Mouse (Mus musculus) hindlimb bud, embryonic 11.5 days (tissue): ENCODE data around the gene Tmem159.

ENCODE experiments used
- DNase-seq: peaks from one replicate; pipeline ENCODE4 v3.0.0-alpha.2; 2012; ENCODE audit warnings: low read depth, low spot score; ENCODE audit errors: extremely low spot score

Tmem159 gene

DNA sequence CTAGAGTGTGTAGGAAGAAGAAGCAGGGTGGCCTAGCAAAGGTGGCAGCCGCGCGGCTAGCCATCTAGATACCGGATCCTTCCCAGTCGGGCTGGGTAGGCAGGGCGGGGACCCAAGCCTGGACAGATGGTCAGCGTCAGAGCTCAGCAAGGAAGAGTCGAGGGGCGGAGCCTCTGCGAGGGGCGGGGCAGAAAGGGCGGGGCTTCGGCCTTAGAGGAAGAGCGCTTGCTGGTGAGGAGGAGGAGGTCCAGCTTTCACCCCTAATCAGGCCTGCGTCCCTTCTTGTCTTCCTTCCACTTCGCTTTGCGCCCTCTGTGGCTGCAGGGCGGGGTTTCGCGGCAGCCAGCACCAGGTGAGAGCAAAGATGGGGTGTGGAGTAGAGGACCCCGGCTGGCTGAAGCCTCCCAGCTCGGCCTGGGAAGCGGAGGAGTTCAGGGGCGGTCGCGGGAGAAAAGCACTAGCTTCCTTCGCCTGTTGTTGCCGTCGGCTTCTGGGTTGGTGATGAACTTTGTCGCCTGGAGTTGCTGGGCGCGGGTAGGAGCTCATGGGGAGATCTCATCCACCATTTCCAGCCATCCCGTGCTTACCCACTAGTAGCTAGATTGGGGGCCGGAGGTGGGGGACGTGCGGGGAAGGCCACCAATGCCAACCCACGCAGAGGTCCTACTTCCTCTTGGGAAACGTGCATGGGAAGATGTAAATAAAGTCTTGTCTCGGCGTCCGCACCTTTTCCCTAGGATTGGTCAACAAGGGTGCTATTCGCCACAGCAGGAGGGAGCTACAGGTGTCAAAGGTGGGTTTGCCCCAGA is at the start of gene Tmem159:
Tmem159 (plus strand) TSS at position 190 of the 809 bp plus-strand sequence.
- no peak for DNase-seq

DNA sequence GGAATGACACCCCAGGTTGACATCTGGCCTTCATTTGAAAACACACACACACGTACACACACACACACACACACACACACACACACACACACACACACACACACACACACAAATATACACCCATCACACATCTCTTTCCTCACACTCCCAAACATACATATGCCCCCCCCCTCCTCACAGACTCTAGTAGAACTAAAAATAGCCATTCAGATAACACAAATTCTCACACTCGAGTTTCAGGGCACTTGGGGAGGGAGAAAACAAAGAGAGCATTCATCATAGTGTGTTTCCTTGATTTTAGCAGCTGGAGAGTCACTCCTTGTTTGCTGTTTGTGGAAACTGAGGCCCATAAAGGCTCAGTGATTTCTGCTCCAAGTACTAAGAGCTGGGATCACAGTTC is 48.1 kb upstream of the Tmem159 start:
- no peak for DNase-seq

DNA sequence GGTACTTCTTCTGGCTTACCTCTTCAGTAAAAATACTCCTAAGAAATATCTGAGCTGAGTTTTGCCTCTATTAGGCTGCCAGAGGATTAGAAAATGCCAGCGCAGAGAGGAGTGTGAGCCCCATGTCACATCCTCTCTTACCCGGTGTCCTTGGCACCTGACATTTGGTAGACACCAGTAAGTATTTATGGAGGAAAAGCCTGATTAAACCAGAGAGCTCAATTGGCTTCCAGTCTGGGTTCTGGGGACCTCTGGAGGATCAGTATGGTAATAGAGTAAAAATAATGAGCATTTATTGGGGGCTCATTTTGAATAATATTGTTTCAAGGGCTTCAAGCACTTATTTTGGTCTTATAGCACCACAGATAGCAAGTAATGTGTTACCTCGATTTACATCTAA is 46.7 kb upstream of the Tmem159 start:
- no peak for DNase-seq

DNA sequence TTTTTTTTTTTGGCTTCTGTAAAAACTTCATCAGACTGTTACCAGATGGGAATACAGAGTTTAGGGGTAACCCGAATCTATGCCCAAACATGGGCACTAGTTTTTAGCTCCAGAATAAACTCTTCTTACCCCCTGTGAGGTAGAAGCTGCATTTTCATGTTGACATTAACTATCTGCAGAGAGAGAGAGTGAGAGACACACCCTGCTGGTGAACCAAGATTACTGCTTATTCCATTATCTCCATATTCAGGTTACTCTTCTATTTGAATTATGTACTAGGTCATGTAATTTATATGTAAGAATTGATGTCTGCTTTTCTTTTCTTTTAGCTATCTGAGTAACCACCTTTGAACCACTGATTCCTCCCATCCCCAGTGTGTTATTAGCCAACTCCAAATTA is 38.1 kb upstream of the Tmem159 start:
- DNase-seq: no peak

DNA sequence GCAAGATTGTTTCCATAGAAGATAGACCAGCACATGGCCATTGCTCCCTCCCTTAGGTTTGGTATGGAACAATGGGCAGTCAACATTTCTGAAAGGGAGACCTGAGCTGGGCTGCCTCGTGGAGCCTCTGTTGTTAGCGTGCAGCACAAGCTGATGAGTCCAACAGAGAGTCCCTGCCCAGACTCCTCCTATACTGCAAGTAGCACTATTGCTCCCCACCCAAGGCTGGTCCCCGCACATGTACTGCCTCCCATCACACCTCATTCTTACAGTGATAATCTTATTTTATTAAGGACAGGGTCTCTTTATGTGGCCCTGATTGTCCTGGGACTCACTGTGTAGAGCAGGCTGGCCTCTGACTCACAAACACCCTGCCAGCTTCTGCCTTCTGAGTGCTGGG is 34.0 kb upstream of the Tmem159 start:
- no peak for DNase-seq

- DNase-seq: no peak
Measured at GRCm38 (mm10) chr7:120069164-120069563, 33.0 kb upstream of the Tmem159 start.

DNA sequence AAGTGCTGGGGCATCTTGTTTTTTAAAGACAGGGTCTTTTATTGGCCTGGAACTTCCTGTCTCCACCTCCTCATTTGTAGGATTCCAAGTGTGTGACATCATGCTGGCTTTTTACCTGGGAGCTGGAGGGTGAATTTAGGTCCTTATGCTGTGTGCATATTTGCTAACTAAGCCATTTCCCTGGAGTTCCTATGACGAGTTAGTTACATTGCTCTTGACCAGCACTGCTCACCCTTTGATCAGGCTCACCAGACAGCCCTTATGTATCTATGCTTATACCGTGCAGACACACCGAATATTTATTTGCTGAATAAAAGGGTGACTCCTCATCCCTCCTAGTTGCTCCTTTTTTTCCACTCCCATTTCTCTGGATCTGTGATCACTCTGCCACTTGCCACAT is 22.0 kb upstream of the Tmem159 start:
- no peak for DNase-seq

- DNase-seq: no peak
Measured at GRCm38 (mm10) chr7:120093033-120093432, 9.1 kb upstream of the Tmem159 start.

DNA sequence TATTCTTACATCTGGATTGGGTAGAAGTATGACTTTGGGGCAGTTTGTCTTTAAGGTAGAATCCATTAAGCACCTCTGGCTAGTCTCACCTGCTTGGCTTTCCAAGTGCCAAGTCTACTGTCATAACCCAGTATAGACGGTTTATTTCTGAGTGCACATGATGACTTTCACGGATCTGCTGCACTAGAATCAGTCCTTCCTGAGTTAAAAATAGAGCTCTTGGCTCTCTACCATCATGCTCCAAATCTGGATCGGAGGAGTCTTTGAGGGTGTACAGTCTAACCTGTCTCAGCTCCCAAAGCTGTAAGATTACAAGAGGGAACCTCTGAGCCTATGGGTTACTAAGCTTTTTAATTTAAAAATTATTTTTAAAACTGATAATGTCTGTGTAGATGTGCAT is 7.9 kb upstream of the Tmem159 start:
- DNase-seq: no peak

- no peak for DNase-seq
Measured at GRCm38 (mm10) chr7:120095180-120095579, 7.0 kb upstream of the Tmem159 start, which contains the start of gene Dnah3. Gene Dnah3 (minus strand): TSS chr7:120095280.

GRCm38 (mm10) chr7:120097845-120098244 is 4.3 kb upstream of the Tmem159 start:
- DNase-seq: peak; percentile 50

DNA sequence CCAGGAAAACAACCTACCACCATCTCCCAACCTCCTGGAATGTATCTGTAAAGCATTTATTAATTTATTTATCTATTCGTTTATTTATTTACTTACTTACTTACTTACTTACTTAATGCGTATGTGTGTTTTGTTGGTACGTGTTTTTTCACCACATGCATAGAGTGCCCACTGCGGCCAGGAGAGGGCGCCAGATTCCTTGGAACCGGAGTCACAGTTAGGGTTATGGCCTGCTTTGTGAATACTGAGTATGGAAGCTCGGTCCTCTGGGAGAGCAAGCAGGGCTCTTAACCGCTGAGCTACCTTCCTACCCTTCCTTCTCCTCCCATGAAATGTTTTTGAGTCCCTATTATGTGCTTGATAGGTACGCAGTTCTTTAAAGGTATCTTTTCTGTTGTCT is 3.8 kb upstream of the Tmem159 start:
- DNase-seq: no peak

- DNase-seq: no peak
Measured at GRCm38 (mm10) chr7:120103019-120103567, 940 bp downstream of the Tmem159 start.

GRCm38 (mm10) chr7:120104975-120105374 is 2.8 kb downstream of the Tmem159 start:
- DNase-seq: no peak

DNA sequence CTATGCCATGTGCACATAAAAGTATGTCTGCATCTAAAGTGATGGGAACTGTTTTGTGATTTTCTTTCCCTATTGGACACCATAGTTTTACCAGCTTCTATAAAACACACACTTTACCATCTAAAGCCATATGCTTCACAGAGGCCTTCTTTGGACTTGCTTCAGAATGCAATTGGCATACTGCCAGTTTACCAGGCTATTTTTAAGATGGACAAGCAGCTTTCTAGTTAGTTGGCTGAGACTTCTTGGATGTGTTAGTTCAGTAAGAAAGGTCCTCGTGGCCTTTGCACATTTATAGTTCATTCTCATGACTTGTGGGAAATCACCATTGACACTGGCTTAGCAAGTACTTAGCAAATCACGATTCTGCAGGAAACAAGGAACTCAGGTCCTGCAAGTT is 4.2 kb downstream of the Tmem159 start:
- DNase-seq: no peak

DNA sequence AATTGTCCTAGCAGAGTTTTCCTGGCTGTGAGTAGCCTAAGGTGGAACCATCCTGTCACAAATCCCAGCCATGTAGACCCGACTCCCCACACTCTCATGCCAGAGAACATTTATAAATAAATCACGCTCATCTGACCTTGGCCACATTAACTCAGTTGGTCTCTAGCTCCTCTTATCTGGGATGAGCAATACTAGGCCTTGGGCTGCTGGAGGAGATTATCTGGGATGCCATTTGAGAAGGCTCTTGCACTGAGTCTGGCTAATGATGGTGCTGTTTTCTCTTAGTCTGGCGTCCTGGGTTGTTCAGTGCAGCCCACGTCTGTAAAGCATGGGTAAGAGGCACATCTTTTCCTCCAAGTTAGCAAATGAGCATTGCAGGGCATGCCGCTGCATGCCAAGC is 7.5 kb downstream of the Tmem159 start:
- DNase-seq: no peak

GRCm38 (mm10) chr7:120116976-120117375 is 14.8 kb downstream of the Tmem159 start:
- DNase-seq: no peak

DNA sequence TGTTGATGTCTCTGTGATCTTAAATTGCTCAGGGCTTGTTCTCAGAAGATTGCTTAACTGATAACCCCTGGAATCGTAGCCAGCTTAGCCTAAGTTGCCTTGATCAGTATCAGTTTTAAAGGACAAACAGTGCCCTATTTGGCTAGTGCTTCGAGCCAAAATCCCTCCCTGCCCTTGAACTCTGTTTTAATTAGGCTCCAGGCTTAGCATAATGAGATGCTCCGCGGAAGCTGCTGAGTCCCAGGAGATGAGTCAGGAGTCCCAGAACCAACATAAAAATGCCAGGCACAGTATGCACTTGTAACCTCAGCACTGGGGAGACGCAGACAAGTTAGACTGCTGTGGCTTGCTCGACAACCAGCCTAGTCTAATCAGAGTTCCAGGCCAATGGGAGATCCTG is 15.4 kb downstream of the Tmem159 start:
- DNase-seq: no peak

DNA sequence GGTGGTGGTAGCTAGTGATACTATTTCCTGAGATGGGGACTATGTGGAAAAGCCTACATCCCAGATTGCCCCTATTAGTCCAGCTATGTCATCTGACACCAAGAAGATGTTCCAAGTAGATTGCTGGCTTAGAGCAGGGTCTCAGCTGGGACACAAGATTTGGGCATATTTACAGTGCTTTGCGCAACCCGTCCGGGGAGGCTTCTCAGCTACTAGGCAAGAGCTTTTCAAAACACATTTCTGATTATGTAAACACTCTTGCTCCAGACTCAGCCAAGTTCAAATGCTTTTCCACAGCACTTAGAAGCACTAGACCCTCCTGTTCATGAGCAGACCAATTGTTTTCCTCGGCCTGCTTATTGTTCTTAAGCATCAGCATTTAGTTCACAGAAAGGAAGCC is 21.6 kb downstream of the Tmem159 start:
- no peak for DNase-seq

DNA sequence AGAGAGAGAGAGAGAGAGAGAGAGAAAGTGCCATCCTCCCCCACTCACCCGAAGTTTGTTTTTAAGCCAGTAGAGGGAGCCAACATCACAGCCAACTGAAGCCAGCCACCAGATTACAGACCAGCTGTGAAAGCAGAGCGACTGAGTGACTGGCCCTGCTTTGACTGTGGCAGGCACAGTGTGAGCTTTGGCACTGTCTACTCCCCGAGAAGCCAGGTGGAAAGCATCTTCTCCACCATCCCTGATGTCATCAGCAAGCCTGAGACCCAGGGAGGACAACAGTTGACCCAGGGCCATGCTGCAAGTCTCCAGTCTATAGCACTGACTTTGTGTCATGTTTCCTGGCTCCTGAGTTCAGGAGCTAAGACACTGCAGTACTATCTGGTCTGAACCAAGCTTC is 22.7 kb downstream of the Tmem159 start:
- DNase-seq: no peak

GRCm38 (mm10) chr7:120126976-120127685 is 25.0 kb downstream of the Tmem159 start:
- no peak for DNase-seq

DNA sequence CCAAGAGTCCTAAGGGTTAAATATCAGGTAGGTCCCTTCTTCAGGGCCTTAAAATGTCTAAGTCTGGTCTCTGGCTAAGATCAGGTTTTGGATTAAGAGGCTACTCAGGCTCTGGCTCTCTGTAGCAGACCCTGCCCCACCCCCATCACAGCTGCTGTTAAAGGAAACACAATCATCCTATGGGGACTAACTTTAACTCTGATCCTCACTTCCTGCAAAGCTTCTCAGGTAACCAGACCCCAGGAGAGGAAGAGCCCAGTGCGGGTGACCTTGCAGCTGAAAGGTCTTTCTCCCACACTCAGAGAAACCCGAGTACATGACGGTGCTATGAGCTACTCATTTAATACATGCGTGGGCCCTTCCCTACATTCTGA is 25.5 kb downstream of the Tmem159 start:
- DNase-seq: no peak
